Mouse (Mus musculus): ENCODE results near the gene Sfxn5.

The Sfxn5 gene

DNA sequence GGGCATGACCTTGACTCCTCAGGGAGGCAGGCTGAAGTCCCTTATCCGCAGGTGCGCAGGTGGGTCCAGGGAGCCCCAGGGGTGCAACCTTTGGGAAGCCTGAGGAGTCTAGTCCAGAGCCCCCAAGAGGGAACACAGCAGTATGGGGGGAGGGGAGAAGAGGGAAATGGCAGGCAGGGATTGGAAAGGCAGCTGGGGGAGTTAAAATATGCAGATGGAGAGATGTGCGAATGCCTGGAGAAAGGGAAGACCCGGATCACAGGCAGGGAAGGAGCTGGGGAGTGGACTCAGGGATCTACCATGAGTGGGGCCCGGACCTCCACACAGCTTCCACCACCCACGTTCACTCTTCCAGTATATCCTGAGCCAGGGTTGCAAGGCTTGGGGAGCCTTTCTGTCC, 101.8 kb downstream of the Sfxn5 start:
- DNase-seq (ENCODE audit: low read depth): no peak

- no peak for DNase-seq (ENCODE audit: low read depth)
These were observed 102.5 kb downstream of the Sfxn5 start for GRCm38 (mm10) chr6:85230762-85231161.

GRCm38 (mm10) chr6:85227520-85227919, 105.7 kb downstream of the Sfxn5 start:
- no peak for DNase-seq (ENCODE audit: low read depth)

DNA sequence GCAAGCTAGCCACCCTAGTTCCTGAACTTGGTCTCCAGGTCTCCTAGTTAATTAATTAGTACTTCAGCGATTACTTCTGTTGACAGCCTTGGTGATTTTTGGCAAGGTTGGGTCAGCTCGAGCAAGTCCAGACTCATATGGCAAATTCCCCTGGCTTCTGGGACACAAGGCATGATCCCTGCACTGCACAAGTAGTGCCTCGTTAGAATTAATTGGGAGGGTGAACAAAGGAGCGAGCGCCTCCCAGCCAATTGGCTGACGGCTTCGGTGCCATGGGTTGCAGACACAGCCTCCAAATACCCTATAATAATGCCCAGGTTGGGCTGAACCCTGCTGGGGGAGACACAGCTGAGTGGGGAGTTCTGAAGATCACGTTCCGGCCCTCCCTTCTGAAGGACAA, 106.7 kb downstream of the Sfxn5 start:
- no peak for DNase-seq (ENCODE audit: low read depth)

- no peak for DNase-seq (ENCODE audit: low read depth)
These were observed 108.8 kb downstream of the Sfxn5 start for GRCm38 (mm10) chr6:85224442-85224891.

GRCm38 (mm10) chr6:85223498-85224150, 109.6 kb downstream of the Sfxn5 start:
- DNase-seq (ENCODE audit: low read depth): no peak

DNA sequence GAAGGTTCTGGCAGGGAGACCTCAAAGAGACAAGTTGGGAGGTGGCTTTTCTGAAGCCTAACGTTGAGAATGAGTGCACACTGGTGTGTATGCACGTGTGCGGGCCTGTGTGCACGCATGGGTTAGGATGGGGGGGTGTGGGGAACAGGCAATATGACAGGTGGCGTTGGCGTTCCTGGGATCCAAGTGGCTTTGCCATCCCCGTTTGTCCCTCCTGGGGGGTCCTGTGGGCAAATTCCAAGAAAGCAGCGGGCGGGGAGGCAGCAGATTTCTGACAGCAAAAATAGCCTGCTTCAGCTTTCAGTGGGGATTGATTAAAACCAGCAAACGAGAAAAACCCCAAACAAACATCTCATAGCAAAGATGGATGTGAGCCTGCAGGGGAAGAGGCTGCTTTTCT, 110.7 kb downstream of the Sfxn5 start:
- DNase-seq (ENCODE audit: low read depth): no peak

DNA sequence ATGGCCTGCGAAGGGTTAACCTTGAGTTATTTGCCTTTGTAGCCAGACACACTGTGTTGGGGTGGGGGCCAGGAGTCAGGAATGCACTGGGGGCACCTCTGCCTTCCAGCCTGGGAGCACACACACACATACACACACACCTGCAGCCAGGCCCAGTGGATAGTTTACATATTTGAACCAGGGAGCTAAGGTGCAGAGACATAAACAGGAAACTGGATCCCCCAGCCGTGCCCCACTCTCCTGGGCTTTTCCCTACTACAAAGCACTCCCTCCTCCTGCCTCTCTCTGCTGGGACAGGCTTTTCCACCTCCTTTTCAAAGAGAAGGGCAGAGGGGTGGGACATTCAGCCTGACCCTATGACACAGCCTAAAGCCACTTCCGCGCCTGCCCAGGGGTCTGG, 112.3 kb downstream of the Sfxn5 start:
- no peak for DNase-seq (ENCODE audit: low read depth)

GRCm38 (mm10) chr6:85219706-85220105, 113.5 kb downstream of the Sfxn5 start:
- DNase-seq (ENCODE audit: low read depth): no peak

DNA sequence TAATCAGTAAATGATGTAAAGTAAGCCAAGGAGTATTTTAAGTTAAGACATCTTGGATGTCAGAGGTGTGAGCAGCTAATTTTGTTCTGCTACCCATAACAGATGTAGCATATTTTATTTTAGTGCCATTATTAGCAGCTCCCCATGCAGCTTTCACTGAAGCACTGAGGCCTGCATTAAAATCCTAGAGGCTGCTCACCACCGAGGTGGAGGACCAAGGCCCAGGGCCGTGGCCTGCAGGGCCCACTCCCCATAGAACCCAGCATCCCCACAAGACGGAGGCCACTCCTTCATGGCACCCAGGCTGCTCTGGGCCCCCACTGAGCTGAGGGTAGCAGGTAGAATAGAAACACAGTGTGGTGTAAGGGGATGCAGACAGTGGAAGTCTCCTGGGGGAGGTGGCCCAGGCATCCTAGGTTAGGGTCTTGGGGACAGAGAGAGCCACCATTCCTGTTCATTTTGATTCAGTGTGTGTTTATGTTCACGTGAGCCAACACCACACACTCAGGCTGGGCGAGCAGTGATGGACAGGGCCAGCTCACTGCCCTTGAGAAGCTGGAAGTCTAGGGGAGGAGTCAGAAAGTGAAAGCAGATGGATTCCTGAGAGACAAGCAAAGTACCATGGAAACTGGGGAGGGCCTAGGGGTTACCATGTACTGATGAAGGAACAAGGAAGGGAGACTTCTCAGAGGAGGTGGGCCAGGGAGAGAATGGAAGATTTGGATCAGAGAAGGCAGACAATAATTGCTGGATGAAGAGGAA, 114.4 kb downstream of the Sfxn5 start:
- no peak for DNase-seq (ENCODE audit: low read depth)

DNA sequence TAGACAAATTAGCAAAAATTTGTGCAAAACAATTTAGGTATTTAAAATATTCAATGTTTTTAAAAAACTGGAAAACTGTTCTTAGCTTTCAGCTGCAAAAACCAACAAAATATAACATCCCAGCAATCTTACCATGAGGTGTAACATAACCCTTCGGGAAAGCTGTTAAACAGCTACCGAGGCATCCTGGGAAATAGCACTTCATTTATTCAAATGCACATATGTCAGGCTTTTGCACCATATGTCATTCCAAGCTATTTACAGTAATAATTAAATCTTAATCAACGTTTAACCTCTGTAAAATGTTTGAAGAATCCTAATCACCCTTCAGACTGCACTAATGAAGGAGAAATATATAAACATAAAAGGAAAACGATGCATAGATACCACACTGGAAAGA, 115.0 kb downstream of the Sfxn5 start:
- DNase-seq (ENCODE audit: low read depth): no peak

- DNase-seq (ENCODE audit: low read depth): no peak
These were observed 122.5 kb downstream of the Sfxn5 start for GRCm38 (mm10) chr6:85210686-85211085.

DNA sequence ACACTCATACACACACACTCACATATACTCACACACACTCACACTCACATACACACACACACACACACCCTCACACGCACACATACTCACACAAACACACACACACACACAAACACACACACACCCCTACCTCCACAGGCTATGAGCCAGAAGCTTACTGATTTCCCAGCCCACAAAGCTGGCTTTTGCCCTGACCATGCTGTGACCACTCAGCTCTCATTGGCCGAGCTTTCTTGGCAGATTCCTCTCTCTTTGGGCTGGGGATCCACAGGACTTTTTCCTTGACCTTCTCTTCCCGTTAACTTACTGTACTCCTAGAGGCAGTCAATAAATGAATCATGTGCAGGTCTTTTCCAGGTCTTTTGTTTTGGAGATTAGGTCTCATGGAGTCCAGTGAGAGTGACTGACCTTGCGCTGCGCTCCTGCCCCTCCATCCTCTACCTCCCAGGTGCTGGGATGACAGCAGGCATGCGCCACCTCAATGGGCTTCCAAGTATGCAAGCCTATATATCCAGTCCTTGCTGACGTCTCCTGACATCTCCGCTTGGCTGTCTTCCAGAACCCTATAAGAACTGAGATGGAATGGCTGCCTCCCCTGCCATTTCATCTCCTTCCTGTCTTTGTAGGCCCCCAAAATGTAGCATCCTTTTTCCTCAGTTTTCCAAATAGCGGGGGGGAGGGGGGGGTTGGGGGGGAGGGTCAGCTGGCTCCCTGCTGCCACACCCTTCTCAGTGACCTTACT, 123.8 kb downstream of the Sfxn5 start:
- no peak for DNase-seq (ENCODE audit: low read depth)

- no peak for DNase-seq (ENCODE audit: low read depth)
These were observed 125.9 kb downstream of the Sfxn5 start for GRCm38 (mm10) chr6:85207345-85207744.

DNA sequence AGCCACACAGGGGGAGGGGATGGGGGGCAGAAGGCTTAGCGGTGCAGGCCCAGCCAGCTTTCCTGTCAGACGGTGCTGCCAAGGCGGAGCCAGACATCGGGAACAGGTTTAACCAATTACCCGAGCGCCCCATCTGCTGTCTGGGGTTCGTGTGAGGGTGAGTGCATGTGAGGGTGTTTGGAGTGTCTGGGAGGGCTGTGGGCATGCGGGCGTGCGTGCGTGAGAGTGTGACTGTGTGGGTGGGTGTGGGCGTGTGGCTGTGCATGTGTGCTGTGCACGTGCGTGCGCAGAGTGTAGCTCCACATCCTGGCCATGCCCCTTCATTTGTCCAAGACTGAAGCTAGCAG, 126.3 kb downstream of the Sfxn5 start:
- no peak for DNase-seq (ENCODE audit: low read depth)

DNA sequence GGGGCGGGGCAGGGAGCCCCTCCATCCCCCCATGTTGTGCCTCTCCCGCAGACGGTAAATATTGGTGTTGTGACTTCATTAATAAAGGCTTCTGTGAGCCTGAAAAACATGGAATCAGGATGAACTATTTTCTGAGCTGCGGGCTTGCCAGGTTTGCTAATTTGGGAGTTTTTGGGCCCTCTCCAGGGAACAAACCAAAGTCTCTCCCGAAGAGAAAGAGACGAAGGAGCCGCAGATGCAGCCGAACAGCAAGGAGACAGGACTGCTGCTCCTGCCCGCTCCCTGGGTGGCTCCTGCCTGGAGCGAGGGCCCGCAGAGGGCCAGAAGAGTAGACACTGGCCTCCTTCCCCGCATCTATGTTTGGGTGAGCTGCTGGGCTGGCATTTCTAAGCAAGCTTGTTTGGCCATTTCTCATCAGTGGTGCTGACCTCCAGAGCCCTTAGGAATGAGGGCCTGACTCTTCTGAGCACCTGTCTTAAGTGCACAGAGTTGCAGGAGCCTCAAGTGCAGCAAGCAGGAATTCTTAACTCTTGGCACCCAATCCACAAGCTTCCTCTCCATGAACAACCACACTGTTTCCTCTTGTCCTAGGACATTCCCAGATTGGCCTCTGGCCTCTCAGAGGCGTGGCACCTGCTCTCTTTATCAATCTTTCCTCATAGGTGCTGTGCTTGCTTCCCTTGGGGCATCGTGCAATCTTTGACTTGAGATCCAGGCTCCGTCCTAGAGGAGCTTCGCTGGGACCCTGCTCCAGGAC, 126.9 kb downstream of the Sfxn5 start:
- no peak for DNase-seq (ENCODE audit: low read depth)

GRCm38 (mm10) chr6:85197951-85198350, 135.3 kb downstream of the Sfxn5 start:
- no peak for DNase-seq (ENCODE audit: low read depth)

GRCm38 (mm10) chr6:85193381-85194318, 139.6 kb downstream of the Sfxn5 start:
- no peak for DNase-seq (ENCODE audit: low read depth)

DNA sequence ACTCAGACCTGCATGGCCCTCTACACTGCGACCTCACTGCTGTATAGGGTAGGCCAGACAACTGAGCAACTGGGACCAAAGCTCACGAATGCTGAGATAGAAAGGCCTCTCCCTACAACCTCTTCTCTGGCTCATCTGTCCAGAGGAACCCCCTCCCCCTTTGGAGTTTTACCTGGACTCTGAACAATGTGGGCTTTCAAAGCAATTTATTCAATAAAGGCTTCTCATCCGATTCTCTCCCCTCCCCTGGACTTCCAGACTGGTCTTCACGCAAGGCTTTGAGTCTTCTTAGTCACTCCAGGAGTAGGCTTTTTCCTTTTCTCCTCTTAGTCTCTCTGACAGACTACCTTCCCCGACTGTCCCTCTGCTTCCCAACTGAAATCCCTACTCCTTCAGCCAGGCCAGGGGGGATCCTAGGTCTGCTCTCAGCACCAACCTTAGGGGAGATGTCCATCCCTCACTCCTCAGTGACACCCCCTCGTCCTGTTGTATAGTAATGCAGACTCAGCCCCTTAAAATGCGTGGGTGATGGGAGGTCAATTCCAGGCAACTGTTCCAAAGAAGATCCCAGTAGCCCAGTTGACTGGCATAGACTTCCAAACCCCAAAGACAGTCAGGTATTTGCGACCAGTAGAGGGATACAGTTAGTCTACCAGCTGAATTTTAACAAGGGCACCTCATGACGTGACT, 141.3 kb downstream of the Sfxn5 start:
- no peak for DNase-seq (ENCODE audit: low read depth)

GRCm38 (mm10) chr6:85190671-85191070, 142.6 kb downstream of the Sfxn5 start:
- no peak for DNase-seq (ENCODE audit: low read depth)
